8 mouse cellular contexts compared by ENCODE assay signal in genomic region chr17:87024491-87025242, GRCm38 (mm10). TPM values are rescaled to one million over a fixed set of nuclear protein-coding genes. Genes with fewer than 3 reads are reported as not detected.
DNase-seq lines count a peak whose midpoint lies in the region; ATAC-seq and TF ChIP-seq lines count a peak whose summit lies in the region.

No protein-coding gene starts in this region.

- H3K36me3 ChIP-seq in lung, embryonic 14.5 days (ENCODE audit: insufficient read depth), result peaks cover 13% of the 10 kb centered on the region; the same call in 1 of the 2 replicates
- peaks cover 10% of the 10 kb centered on the region for H3K36me3 ChIP-seq in heart, embryonic 16.5 days (ENCODE audit: control insufficient read depth, insufficient read depth)
- H3K36me3 ChIP-seq in lung, postnatal 0 days (ENCODE audit: insufficient read depth, low read length), result no peaks in the 10 kb centered on the region

- no peak for TF ChIP-seq EP300 in lung, postnatal 0 days (IDR thresholded peaks at IDR 0.05)

- WGBS in lung, embryonic 14.5 days, result under 1% methylated on average over 55 of the region's 55 CpGs
- 1% methylated on average over 55 of the region's 55 CpGs for WGBS in heart, embryonic 16.5 days
- WGBS in lung, postnatal 0 days, result 1% methylated on average over 53 of the region's 55 CpGs

- intact Hi-C loops in gastrocnemius, postnatal 36 days (cut with DNase I), result no loop called here

- DNase-seq in lung, embryonic 14.5 days, result peak; percentile 26
- DNase-seq in lung, postnatal 4 days, result no peak
- DNase-seq in brain, embryonic 14.5 days (ENCODE audit: low read depth), result peak; percentile 9
- DNase-seq in lung, postnatal 0 days (ENCODE audit: low spot score), result peak; percentile 13
- no peak for DNase-seq in gastrocnemius, adult 8-10 months (ENCODE audit: low spot score in 2 of 2)
- no peak for DNase-seq in gastrocnemius, postnatal 36 days
- DNase-seq in ovary, postnatal 10 days (ENCODE audit: low spot score), result no peak

- peak overlapping the region; percentile 67 for H3K9ac ChIP-seq in lung, embryonic 14.5 days
- peak overlapping the region; percentile 83 for H3K9ac ChIP-seq in heart, embryonic 16.5 days (ENCODE audit: low read length)
- H3K9ac ChIP-seq in lung, postnatal 0 days (replicated peaks; ENCODE audit: low read depth), result peak overlapping the region; percentile 24

- TF ChIP-seq POLR2A in brain, embryonic 14.5 days (IDR thresholded peaks at IDR 0.05; ENCODE audit: borderline replicate concordance, extremely low read depth, insufficient read depth, insufficient read length, poor library complexity, severe bottlenecking), result no peak

- H3K27me3 ChIP-seq in lung, embryonic 14.5 days (ENCODE audit: insufficient read depth, low read length), result no peaks in the 10 kb centered on the region
- no peaks in the 10 kb centered on the region for H3K27me3 ChIP-seq in heart, embryonic 16.5 days (ENCODE audit: control insufficient read depth, insufficient read depth, low read length)
- no peaks in the 10 kb centered on the region for H3K27me3 ChIP-seq in lung, postnatal 0 days (replicated peaks; ENCODE audit: insufficient read depth, low read length)

- peak; percentile 86 for ATAC-seq in lung, embryonic 14.5 days (ENCODE audit: insufficient read depth)
- peak; percentile 46; the same call in 1 of the 2 replicates for ATAC-seq in heart, embryonic 16.5 days (replicated peaks; ENCODE audit: extremely low read depth, insufficient read depth, low FRiP score)
- peak; percentile 53 for ATAC-seq in lung, postnatal 0 days

- peaks cover 5% of the 10 kb centered on the region; the same call in 1 of the 2 replicates for H3K4me1 ChIP-seq in lung, embryonic 14.5 days (ENCODE audit: insufficient read depth)
- peaks cover 7% of the 10 kb centered on the region for H3K4me1 ChIP-seq in heart, embryonic 16.5 days (ENCODE audit: control insufficient read depth, insufficient read depth, low read length)
- H3K4me1 ChIP-seq in lung, postnatal 0 days (ENCODE audit: insufficient read depth, low read depth, low read length), result no peaks in the 10 kb centered on the region

- peak overlapping the region; percentile 24; the same call in 1 of the 2 replicates for H3K27ac ChIP-seq in lung, embryonic 14.5 days (ENCODE audit: low read depth)
- H3K27ac ChIP-seq in heart, embryonic 16.5 days (ENCODE audit: low read length), result no peak overlapping the region
- no peak overlapping the region for H3K27ac ChIP-seq in lung, postnatal 0 days (ENCODE audit: low read length)

- H3K4me3 ChIP-seq in lung, embryonic 14.5 days (ENCODE audit: low read depth, low read length), result peak overlapping the region; percentile 71
- H3K4me3 ChIP-seq in heart, embryonic 16.5 days (ENCODE audit: low read length), result peak overlapping the region; percentile 98
- peak overlapping the region; percentile 70 for H3K4me3 ChIP-seq in lung, postnatal 0 days (ENCODE audit: low read depth, low read length)

- H3K9me3 ChIP-seq in lung, embryonic 14.5 days (ENCODE audit: low read depth, low read length), result no peaks in the 10 kb centered on the region
- H3K9me3 ChIP-seq in heart, embryonic 16.5 days (replicated peaks; ENCODE audit: control insufficient read depth, low read length), result no peaks in the 10 kb centered on the region; the same call in 1 of the 2 replicates
- no peaks in the 10 kb centered on the region for H3K9me3 ChIP-seq in lung, postnatal 0 days (ENCODE audit: low read length)

- TF ChIP-seq CTCF in lung, embryonic 14.5 days (IDR thresholded peaks at IDR 0.05; ENCODE audit: low read depth), result no peak
- TF ChIP-seq CTCF in brain, embryonic 14.5 days (IDR thresholded peaks at IDR 0.05; ENCODE audit: borderline replicate concordance, extremely low read depth, insufficient read depth, insufficient read length), result no peak
- no peak for TF ChIP-seq CTCF in lung, postnatal 0 days (IDR thresholded peaks at IDR 0.05)

- H3K4me2 ChIP-seq in lung, embryonic 14.5 days, result peak overlapping the region; percentile 90
- peak overlapping the region; percentile 99 for H3K4me2 ChIP-seq in heart, embryonic 16.5 days (ENCODE audit: low read depth, low read length)
- peak overlapping the region; percentile 94 for H3K4me2 ChIP-seq in lung, postnatal 0 days (replicated peaks; ENCODE audit: low read depth, low read length)

RNA-seq across cellular contexts. Expression of gene Pigf, which starts 0.5 kb away (rescaled TPM):
- 31.1 and 33.1 TPM in 2 replicates for polyA plus RNA-seq in lung, embryonic 14.5 days (2014; fragmentation: Nextera tagmentation; extraction: Ambion mirVana)
- polyA plus RNA-seq in brain, embryonic 14.5 days (2012; rRNA removed), result 21.6 and 32.7 TPM in 2 replicates
- 13.7 and 14.2 TPM in 2 replicates for polyA plus RNA-seq in heart, embryonic 16.5 days (2015; fragmentation: Nextera tagmentation; extraction: Ambion mirVana)
- polyA plus RNA-seq in lung, postnatal 0 days (2015; fragmentation: Nextera tagmentation; extraction: Ambion mirVana), result 17.5 and 18.3 TPM in 2 replicates
- total RNA-seq in gastrocnemius, adult 8-10 months (2022), result 1 to 10 TPM in 3 of 4 experiments, under 1 TPM in 1; 0.99 to 2.6 (median 2.2) TPM
- total RNA-seq in gastrocnemius, postnatal 36 days (2021), result 1 to 10 TPM; 1.7 to 1.9 TPM

RNA-seq across cellular contexts. Expression of gene Cript, which starts 0.7 kb away (rescaled TPM):
- polyA plus RNA-seq in lung, embryonic 14.5 days (2014; fragmentation: Nextera tagmentation; extraction: Ambion mirVana), result 131 TPM in 2 replicates
- 77.1 and 77.5 TPM in 2 replicates for polyA plus RNA-seq in brain, embryonic 14.5 days (2012; rRNA removed)
- polyA plus RNA-seq in heart, embryonic 16.5 days (2015; fragmentation: Nextera tagmentation; extraction: Ambion mirVana), result 106 and 120 TPM in 2 replicates
- polyA plus RNA-seq in lung, postnatal 0 days (2015; fragmentation: Nextera tagmentation; extraction: Ambion mirVana), result 156 and 164 TPM in 2 replicates
- 10 to 100 TPM; 47.8 to 60.7 (median 55.5) TPM for total RNA-seq in gastrocnemius, adult 8-10 months (2022)
- total RNA-seq in gastrocnemius, postnatal 36 days (2021), result 10 to 100 TPM; 40.8 to 41.3 TPM

Comparison
In these comparisons a context has a peak if more than half of its experiments do, and no peak if none do; other contexts are left out.
1. DNase-seq: peak in lung, embryonic 14.5 days (single experiment), brain, embryonic 14.5 days (single experiment) and lung, postnatal 0 days (single experiment); none in lung, postnatal 4 days (0 of 2), gastrocnemius, adult 8-10 months (0 of 2), gastrocnemius, postnatal 36 days (0 of 2) and ovary, postnatal 10 days (single experiment).
2. H3K9ac ChIP-seq: peak in every context shown above with its lines; median percentile 83 in heart, embryonic 16.5 days; 67 in lung, embryonic 14.5 days; 24 in lung, postnatal 0 days.
3. Peak in every context shown above with its lines, with median percentiles within 50 percentile points of each other: ATAC-seq, H3K4me2 ChIP-seq and H3K4me3 ChIP-seq.